Mouse (Mus musculus) liver, adult 2 months (tissue): ENCODE data around the gene Tecta.

Experiments
- CTCF ChIP-seq: fragments of 200-500 bp; IDR thresholded peaks from 2 replicates; pipeline ENCODE4 v1.5.1; 2011; ENCODE audit warnings: low read depth, low read length, control low read depth
- POLR2A ChIP-seq: fragments of 200-500 bp; IDR thresholded peaks from 2 replicates; pipeline ENCODE4 v1.6.1; 2011; ENCODE audit warnings: low read length, control low read depth; ENCODE audit not compliant: insufficient read depth; ENCODE audit errors: extremely low read depth

DNA sequence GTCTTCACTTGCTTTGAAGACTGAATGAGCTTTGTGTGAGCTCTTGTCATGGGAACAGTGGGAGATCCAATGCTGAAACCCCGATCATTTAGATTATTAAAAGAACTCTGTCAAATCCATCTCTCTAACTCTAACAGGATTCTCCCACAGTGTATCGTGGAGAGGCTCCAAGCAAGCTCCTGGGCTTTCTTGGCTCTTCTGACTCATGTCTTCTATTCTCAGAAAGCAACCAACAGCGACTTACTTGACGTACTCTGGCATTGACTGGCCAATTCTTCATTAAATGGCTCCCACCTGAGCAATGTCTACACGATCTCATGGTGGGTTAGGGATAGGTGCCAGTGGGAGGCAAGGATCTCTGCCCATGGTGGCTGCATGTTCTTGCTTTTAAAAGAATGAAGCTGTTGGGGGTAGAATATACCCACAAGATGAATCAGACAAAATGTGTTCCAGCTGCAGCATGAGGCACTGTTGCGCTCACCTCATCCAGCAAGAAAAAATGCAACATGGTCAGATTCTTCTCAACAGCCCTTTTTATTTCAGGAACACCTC, 98.6 kb downstream of the Tecta start:
- TF ChIP-seq POLR2A, result no peak
- no peak for TF ChIP-seq CTCF
